Mouse (Mus musculus): ENCODE data around the gene 1700013G24Rik.

DNA sequence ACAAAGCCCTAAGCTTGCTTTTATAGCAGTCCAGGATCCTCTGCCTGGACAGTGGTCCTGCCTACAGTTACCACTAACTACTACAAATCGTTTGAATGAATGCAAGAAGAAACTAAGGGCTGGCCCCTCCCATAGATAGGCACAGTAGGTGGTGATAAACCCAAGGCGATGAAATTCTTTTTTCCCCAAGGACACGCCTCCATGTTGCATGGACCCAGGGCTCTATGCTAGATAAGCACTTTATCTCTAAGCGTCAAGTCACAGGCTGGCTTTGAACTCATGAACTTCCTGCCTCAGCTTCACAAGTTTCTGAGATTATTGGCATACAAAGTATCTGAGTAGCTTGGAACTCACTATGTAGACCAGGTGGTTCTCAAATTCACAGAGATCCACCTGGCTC lies 4.2 kb downstream of the 1700013G24Rik start:
- TF ChIP-seq POLR2A (IDR thresholded peaks at IDR 0.05; ENCODE audit: control insufficient read depth, low read depth, low read length), result no peak
- no peak for TF ChIP-seq CTCF (IDR thresholded peaks at IDR 0.05; ENCODE audit: control insufficient read depth, insufficient read depth, insufficient replicate concordance, low read depth, low read length)
